Mouse (Mus musculus) heart, embryonic 11.5 days (tissue): ENCODE measurements at regions not wholly inside any gene's neighbourhood (a gene's known extent, or its start where the extent isn't known, plus 50 kb on each side); places are given as distances from the start of the nearest gene placed in this dataset.

Source experiments
- ATAC-seq: fragments of 200-750 bp; cut with Nextera tagmentation; replicated peaks from 2 replicates; pipeline ENCODE4 v1.8.0; 2017; ENCODE audit warnings: moderate library complexity; ENCODE audit not compliant: insufficient number of reproducible peaks, low FRiP score, low TSS enrichment
- H3K27ac ChIP-seq: fragments of 300-500 bp; sonication (generic); 2 replicates; pipeline ENCODE4 v1.5.1; 2014; ENCODE audit warnings: mild to moderate bottlenecking, low read depth, low read length
- H3K27me3 ChIP-seq: fragments of 300-500 bp; sonication (generic); 2 replicates; pipeline ENCODE4 v1.6.1; 2014; ENCODE audit warnings: mild to moderate bottlenecking, low read length, mixed read lengths; ENCODE audit not compliant: control insufficient read depth, insufficient read depth
- H3K36me3 ChIP-seq: fragments of 300-500 bp; sonication (generic); 2 replicates; pipeline ENCODE4 v1.6.1; 2014; ENCODE audit warnings: mild to moderate bottlenecking, low read length, moderate library complexity, mixed read lengths; ENCODE audit not compliant: control insufficient read depth, insufficient read depth
- H3K4me1 ChIP-seq: fragments of 300-500 bp; sonication (generic); 2 replicates; pipeline ENCODE4 v1.6.1; 2014; ENCODE audit warnings: low read length; ENCODE audit not compliant: control insufficient read depth, insufficient read depth
- H3K4me2 ChIP-seq: fragments of 300-500 bp; sonication (generic); 2 replicates; pipeline ENCODE4 v1.6.1; 2014; ENCODE audit warnings: mild to moderate bottlenecking, moderate library complexity
- H3K4me3 ChIP-seq: fragments of 300-500 bp; sonication (generic); 2 replicates; pipeline ENCODE4 v1.5.1; 2014; ENCODE audit warnings: low read depth, low read length
- H3K9ac ChIP-seq: fragments of 300-500 bp; sonication (generic); 2 replicates; pipeline ENCODE4 v1.6.1; 2014; ENCODE audit warnings: mild to moderate bottlenecking, low read depth, low read length, moderate library complexity
- H3K9me3 ChIP-seq: fragments of 300-500 bp; sonication (generic); replicated peaks from 2 replicates; pipeline ENCODE4 v1.6.1; 2016; ENCODE audit warnings: low read length; ENCODE audit not compliant: control insufficient read depth
- WGBS: fragments of 180-500 bp; shearing (Covaris S2); extraction: QIAGEN DNeasy Blood & Tissue Kit; methylation state at CpG from one replicate; pipeline ENCODE4 v1.1.7; 2014; ENCODE audit not compliant: insufficient replicate concordance; 5-methylcytosine and 5-hydroxymethylcytosine counted together

GRCm38 (mm10) chr16:93109683-93110407 lies 283.9 kb upstream of the Runx1 start:
- Histone ChIP-seq H3K4me2 (peak overlapping the region; percentile 21), H3K4me3 (no peak overlapping the region), H3K9me3 (no peaks in the 10 kb centered on the region; the same call in 1 of the 2 replicates), H3K4me1 (no peaks in the 10 kb centered on the region), H3K36me3 (no peaks in the 10 kb centered on the region), H3K27me3 (0 out of 2 replicates have a peak, but pooled peaks cover 4% of the 10 kb centered on the region), H3K9ac (no peak overlapping the region), H3K27ac (no peak overlapping the region)
- no peak for ATAC-seq
- 47% methylated on average over 12 of the region's 12 CpGs for WGBS

- Histone ChIP-seq H3K9ac (no peak overlapping the region), H3K4me1 (peaks cover 3% of the 10 kb centered on the region; the same call in 1 of the 2 replicates), H3K4me2 (no peak overlapping the region), H3K36me3 (no peaks in the 10 kb centered on the region), H3K27me3 (0 out of 2 replicates have a peak, but pooled peaks cover 4% of the 10 kb centered on the region), H3K9me3 (no peaks in the 10 kb centered on the region; the same call in 1 of the 2 replicates), H3K4me3 (no peak overlapping the region), H3K27ac (no peak overlapping the region)
- 85% methylated on average over 5 of the region's 5 CpGs for WGBS
- no peak for ATAC-seq
Measured at GRCm38 (mm10) chr16:93107524-93107845, 281.5 kb upstream of the Runx1 start.

GRCm38 (mm10) chr16:93106811-93107523 lies 281.0 kb upstream of the Runx1 start:
- Histone ChIP-seq H3K4me3 (no peak overlapping the region), H3K27me3 (0 out of 2 replicates have a peak, but pooled peaks cover under 1% of the 10 kb centered on the region), H3K36me3 (no peaks in the 10 kb centered on the region), H3K9ac (no peak overlapping the region), H3K4me1 (peaks cover 3% of the 10 kb centered on the region; the same call in 1 of the 2 replicates), H3K27ac (no peak overlapping the region), H3K4me2 (no peak overlapping the region), H3K9me3 (no peaks in the 10 kb centered on the region; the same call in 1 of the 2 replicates)
- WGBS = 85% methylated on average over 13 of the region's 13 CpGs
- ATAC-seq = no peak

GRCm38 (mm10) chr16:93102174-93102573 lies 276.2 kb upstream of the Runx1 start:
- H3K4me1 ChIP-seq = peaks cover 3% of the 10 kb centered on the region; the same call in 1 of the 2 replicates
- no peak overlapping the region for H3K9ac ChIP-seq
- H3K9me3 ChIP-seq = no peaks in the 10 kb centered on the region
- no peak for ATAC-seq
- no peak overlapping the region for H3K4me3 ChIP-seq
- WGBS = 61% methylated on average over 3 of the region's 3 CpGs
- no peak overlapping the region for H3K27ac ChIP-seq
- no peaks in the 10 kb centered on the region for H3K36me3 ChIP-seq
- no peaks in the 10 kb centered on the region for H3K27me3 ChIP-seq
- no peak overlapping the region for H3K4me2 ChIP-seq

- Histone ChIP-seq H3K4me3 (no peak overlapping the region), H3K9me3 (no peaks in the 10 kb centered on the region), H3K27me3 (no peaks in the 10 kb centered on the region), H3K36me3 (no peaks in the 10 kb centered on the region), H3K9ac (no peak overlapping the region), H3K4me1 (no peaks in the 10 kb centered on the region), H3K27ac (no peak overlapping the region), H3K4me2 (no peak overlapping the region)
- 64% methylated on average over 8 of the region's 8 CpGs for WGBS
- no peak for ATAC-seq
Measured at GRCm38 (mm10) chr16:93098057-93098456, 272.1 kb upstream of the Runx1 start.

- H3K9ac ChIP-seq = no peak overlapping the region
- H3K36me3 ChIP-seq = no peaks in the 10 kb centered on the region
- H3K27ac ChIP-seq = no peak overlapping the region
- H3K4me3 ChIP-seq = no peak overlapping the region
- no peaks in the 10 kb centered on the region for H3K27me3 ChIP-seq
- H3K4me2 ChIP-seq = no peak overlapping the region
- H3K4me1 ChIP-seq = peaks cover 6% of the 10 kb centered on the region; the same call in 1 of the 2 replicates
- WGBS = 89% methylated on average over 5 of the region's 5 CpGs
- ATAC-seq = no peak
- H3K9me3 ChIP-seq = no peaks in the 10 kb centered on the region
Measured at GRCm38 (mm10) chr16:93096175-93096574, 270.2 kb upstream of the Runx1 start.

GRCm38 (mm10) chr16:93092796-93093195 lies 266.8 kb upstream of the Runx1 start:
- Histone ChIP-seq H3K4me2 (no peak overlapping the region), H3K4me1 (peaks cover 6% of the 10 kb centered on the region; the same call in 1 of the 2 replicates), H3K4me3 (no peak overlapping the region), H3K27me3 (peaks cover 15% of the 10 kb centered on the region), H3K36me3 (no peaks in the 10 kb centered on the region), H3K27ac (no peak overlapping the region), H3K9me3 (no peaks in the 10 kb centered on the region), H3K9ac (no peak overlapping the region)
- ATAC-seq = no peak
- 49% methylated on average over 7 of the region's 7 CpGs for WGBS

- ATAC-seq = no peak
- no peaks in the 10 kb centered on the region for H3K9me3 ChIP-seq
- H3K4me3 ChIP-seq = no peak overlapping the region
- no peak overlapping the region for H3K27ac ChIP-seq
- no peak overlapping the region for H3K4me2 ChIP-seq
- H3K4me1 ChIP-seq = no peaks in the 10 kb centered on the region
- H3K36me3 ChIP-seq = no peaks in the 10 kb centered on the region
- no peak overlapping the region for H3K9ac ChIP-seq
- 82% methylated on average over 10 of the region's 10 CpGs for WGBS
- peaks cover 24% of the 10 kb centered on the region for H3K27me3 ChIP-seq
Measured at GRCm38 (mm10) chr16:93085227-93085883, 259.4 kb upstream of the Runx1 start.
